Mouse (Mus musculus): ENCODE data around the gene Siah1b. TPM values are rescaled to one million over a fixed set of nuclear protein-coding genes. Genes with fewer than 3 reads are reported as not detected.

Gene Siah1b
- total RNA-seq (2022) = 10 to 100 TPM in 1 of 4 experiments, 1 to 10 TPM in 3; 7.2 to 10.2 (median 8.3) TPM

GRCm38 (mm10) chrX:164076040-164076775, at the start of gene Siah1b:
TSS of gene Siah1b (minus strand) at chrX:164076493.
- DNase-seq = peak; percentile 92

- DNase-seq = no peak
Observed at GRCm38 (mm10) chrX:164123942-164124341, 47.6 kb upstream of the Siah1b start.

- no peak for DNase-seq
Observed at GRCm38 (mm10) chrX:164113744-164114143, 37.5 kb upstream of the Siah1b start.

- DNase-seq = no peak
Observed at GRCm38 (mm10) chrX:164111146-164111545, 34.9 kb upstream of the Siah1b start.

- no peak for DNase-seq
Observed at GRCm38 (mm10) chrX:164102656-164103055, 26.4 kb upstream of the Siah1b start.

GRCm38 (mm10) chrX:164102198-164102597, 25.9 kb upstream of the Siah1b start:
- DNase-seq = no peak

- DNase-seq = no peak
Observed at GRCm38 (mm10) chrX:164101483-164101882, 25.2 kb upstream of the Siah1b start.

- DNase-seq = no peak
Observed at GRCm38 (mm10) chrX:164095838-164096237, 19.5 kb upstream of the Siah1b start.

- DNase-seq = no peak
Observed at GRCm38 (mm10) chrX:164093435-164093834, 17.1 kb upstream of the Siah1b start.

GRCm38 (mm10) chrX:164092300-164093169, 16.2 kb upstream of the Siah1b start:
- no peak for DNase-seq

- DNase-seq = no peak
Observed at GRCm38 (mm10) chrX:164089916-164090315, 13.6 kb upstream of the Siah1b start.

- no peak for DNase-seq
Observed at GRCm38 (mm10) chrX:164088582-164088981, 12.3 kb upstream of the Siah1b start, which contains the start of gene Cltrn. TSS of gene Cltrn (plus strand) at chrX:164088830.

- DNase-seq = no peak
Observed at GRCm38 (mm10) chrX:164082030-164082429, 5.7 kb upstream of the Siah1b start.

GRCm38 (mm10) chrX:164068968-164069367, 7.3 kb downstream of the Siah1b start:
- DNase-seq = no peak

- DNase-seq = peak; percentile 45
Observed at GRCm38 (mm10) chrX:164066185-164066584, 10.1 kb downstream of the Siah1b start.

- no peak for DNase-seq
Observed at GRCm38 (mm10) chrX:164059070-164059469, 17.2 kb downstream of the Siah1b start.

GRCm38 (mm10) chrX:164058523-164058922, 17.8 kb downstream of the Siah1b start:
- no peak for DNase-seq

GRCm38 (mm10) chrX:164055726-164056125, 20.6 kb downstream of the Siah1b start:
- DNase-seq = no peak

GRCm38 (mm10) chrX:164046736-164047135, 29.6 kb downstream of the Siah1b start:
- DNase-seq = no peak

- DNase-seq = no peak
Observed at GRCm38 (mm10) chrX:164042069-164042468, 34.2 kb downstream of the Siah1b start.

- DNase-seq = no peak
Observed at GRCm38 (mm10) chrX:164038882-164039281, 37.4 kb downstream of the Siah1b start.

GRCm38 (mm10) chrX:164035931-164036330, 40.4 kb downstream of the Siah1b start:
- no peak for DNase-seq

GRCm38 (mm10) chrX:164035401-164035800, 40.9 kb downstream of the Siah1b start:
- no peak for DNase-seq
